Mouse (Mus musculus) bone marrow, adult 2 months (tissue): ENCODE data around the gene Smim24.

Experiments
- CTCF ChIP-seq: fragments of 200-500 bp; IDR thresholded peaks from 2 replicates; pipeline ENCODE4 v1.5.1; 2011; ENCODE audit warnings: low read length, control low read depth; ENCODE audit not compliant: control insufficient read depth, insufficient read depth
- POLR2A ChIP-seq: fragments of 200-500 bp; IDR thresholded peaks from 2 replicates; pipeline ENCODE4 v1.6.1; 2011; ENCODE audit warnings: low read depth, mild to moderate bottlenecking, control low read depth, low read length, borderline replicate concordance; ENCODE audit not compliant: control insufficient read depth

GRCm38 (mm10) chr10:81393456-81394063 lies 709 bp downstream of the Smim24 start:
- no peak for TF ChIP-seq CTCF
- TF ChIP-seq POLR2A = no peak
